Mouse (Mus musculus): ENCODE results near the gene Tjp2.

DNA sequence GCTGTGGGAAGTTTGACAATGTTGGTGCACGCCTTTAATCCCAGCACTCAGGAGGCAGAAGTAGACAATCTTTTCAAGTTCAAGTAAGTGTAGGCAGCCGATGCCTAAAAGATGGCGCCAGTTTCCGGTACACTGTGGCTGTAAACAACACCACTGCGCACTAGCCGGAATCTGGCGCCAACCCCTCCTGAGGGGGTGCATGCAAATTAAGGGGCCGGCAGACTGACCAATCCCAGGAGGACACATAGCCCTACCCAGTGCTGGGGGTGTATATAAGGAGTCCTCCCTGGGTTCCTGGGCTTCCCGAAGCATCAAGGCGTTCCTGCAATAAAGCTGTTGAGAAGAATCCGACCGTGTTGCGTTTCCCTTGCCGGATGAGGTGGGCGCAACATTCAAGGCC, 15.3 kb downstream of the Tjp2 start:
- TF ChIP-seq POLR2A (IDR thresholded peaks at IDR 0.05; ENCODE audit: extremely low read depth, insufficient read depth, low read length) (no peak), CTCF (IDR thresholded peaks at IDR 0.05; ENCODE audit: extremely low read depth, insufficient read depth, low read length) (no peak)
